Mouse (Mus musculus) ES-E14 (cell line): ENCODE measurements at regions not wholly inside any gene's neighbourhood (a gene's known extent, or its start where the extent isn't known, plus 50 kb on each side); places are given as distances from the start of the nearest gene placed in this dataset.

ENCODE experiments used
- DNase-seq: peaks from one replicate; pipeline ENCODE4 v3.0.0-alpha.2; 2013; ENCODE audit warnings: low read depth, low spot score
- H3K27ac ChIP-seq: 2 replicates; pipeline ENCODE4 v1.5.1; 2012; ENCODE audit warnings: low read depth, mild to moderate bottlenecking, low read length, moderate library complexity, mixed read lengths; ENCODE audit not compliant: poor library complexity, insufficient read depth, severe bottlenecking
- H3K36me3 ChIP-seq: 2 replicates; pipeline ENCODE4 v1.6.1; 2012; ENCODE audit warnings: mild to moderate bottlenecking, low read length, moderate library complexity, mixed read lengths; ENCODE audit not compliant: control insufficient read depth, poor library complexity, insufficient read depth, severe bottlenecking
- H3K4me1 ChIP-seq, 2 experiments: fragments of 150-350 bp in 1 of 2; sonication (generic) in 1 of 2; 2 replicates each; pipeline ENCODE4 v1.6.1; 2012; ENCODE audit warnings: low read length in 2 of 2, mild to moderate bottlenecking in 1 of 2, mixed read lengths in 1 of 2; ENCODE audit not compliant: control insufficient read depth in 2 of 2, insufficient read depth in 2 of 2, poor library complexity in 1 of 2
- H3K4me3 ChIP-seq, 2 experiments: fragments of 150-350 bp in 1 of 2; sonication (generic) in 1 of 2; 2 replicates each; pipeline ENCODE4 v1.5.1; 2012; ENCODE audit warnings: low read length in 2 of 2, low read depth in 1 of 2, mild to moderate bottlenecking in 1 of 2, mixed read lengths in 1 of 2; ENCODE audit not compliant: insufficient read depth in 1 of 2, poor library complexity in 1 of 2, severe bottlenecking in 1 of 2
- H3K9ac ChIP-seq: 2 replicates; pipeline ENCODE4 v1.6.1; 2012; ENCODE audit warnings: low read depth, mild to moderate bottlenecking, low read length, mixed read lengths; ENCODE audit not compliant: poor library complexity, insufficient read depth, severe bottlenecking
- H3K9me3 ChIP-seq: fragments of 150-350 bp; sonication (generic); 2 replicates; pipeline ENCODE4 v1.6.1; 2012; ENCODE audit warnings: low read depth, mild to moderate bottlenecking, low read length; ENCODE audit not compliant: control insufficient read depth, insufficient read depth
- CHD2 ChIP-seq: IDR thresholded peaks from 2 replicates; pipeline ENCODE4 v1.6.1; 2014; ENCODE audit warnings: mild to moderate bottlenecking, low read depth, low read length, inconsistent platforms
- HCFC1 ChIP-seq: IDR thresholded peaks from 2 replicates; pipeline ENCODE4 v1.6.1; 2012; ENCODE audit warnings: low read length, inconsistent platforms, borderline replicate concordance; ENCODE audit not compliant: insufficient read depth
- MAFK ChIP-seq: IDR thresholded peaks from 2 replicates; pipeline ENCODE4 v1.6.1; 2014; ENCODE audit warnings: mild to moderate bottlenecking, low read depth, low read length, inconsistent platforms; ENCODE audit not compliant: insufficient read depth
- ZC3H11A ChIP-seq: IDR thresholded peaks from 2 replicates; pipeline ENCODE4 v1.6.1; 2012; ENCODE audit warnings: low read depth, mild to moderate bottlenecking, inconsistent platforms, low read length, borderline replicate concordance
- ZNF384 ChIP-seq: IDR thresholded peaks from 2 replicates; pipeline ENCODE4 v1.6.1; 2012; ENCODE audit warnings: low read depth, low read length, inconsistent platforms
- in situ Hi-C, 2 experiments: fragments of 600-800 bp; cut with MboI; formaldehyde crosslinking; loops; one replicate each; pipeline ENCODE4 v1.15.1; 2025; ENCODE audit warnings: low sequenced_read_pairs in 2 of 2, inconsistent platforms in 1 of 2; ENCODE audit not compliant: unreplicated experiment in 2 of 2

GRCm38 (mm10) chr14:68877171-68877570, 416.9 kb downstream of the Synb start:
- DNase-seq = no peak
- Histone ChIP-seq H3K9me3 (no peaks in the 10 kb centered on the region), H3K27ac (no peak overlapping the region), H3K36me3 (no peaks in the 10 kb centered on the region), H3K9ac (no peak overlapping the region), H3K4me3 (no peak overlapping the region), H3K4me1 (no peaks in the 10 kb centered on the region)
- no peak for TF ChIP-seq HCFC1
- no peak for TF ChIP-seq MAFK
- no peak for TF ChIP-seq CHD2
- no peak for TF ChIP-seq ZNF384
- no peak for TF ChIP-seq ZC3H11A
- in situ Hi-C loops = no loop called here

GRCm38 (mm10) chr14:68861071-68861470, 433.0 kb downstream of the Synb start:
- H3K27ac ChIP-seq = no peak overlapping the region
- no peak overlapping the region for H3K4me3 ChIP-seq
- H3K36me3 ChIP-seq = no peaks in the 10 kb centered on the region
- in situ Hi-C loops = no loop called here
- H3K4me1 ChIP-seq = no peaks in the 10 kb centered on the region
- no peak overlapping the region for H3K9ac ChIP-seq
- H3K9me3 ChIP-seq = no peaks in the 10 kb centered on the region
- TF ChIP-seq ZNF384 = no peak
- no peak for TF ChIP-seq MAFK
- TF ChIP-seq ZC3H11A = no peak
- TF ChIP-seq CHD2 = no peak
- TF ChIP-seq HCFC1 = no peak
- DNase-seq = no peak

GRCm38 (mm10) chr14:68857948-68858347, 436.2 kb downstream of the Synb start:
- no peak overlapping the region for H3K27ac ChIP-seq
- H3K9ac ChIP-seq = no peak overlapping the region
- no peaks in the 10 kb centered on the region for H3K36me3 ChIP-seq
- in situ Hi-C loops = no loop called here
- no peaks in the 10 kb centered on the region for H3K9me3 ChIP-seq
- no peaks in the 10 kb centered on the region for H3K4me1 ChIP-seq
- DNase-seq = no peak
- TF ChIP-seq ZC3H11A (no peak), MAFK (no peak), CHD2 (no peak), ZNF384 (no peak), HCFC1 (no peak)
- H3K4me3 ChIP-seq = no peak overlapping the region

GRCm38 (mm10) chr14:68848506-68848905, 445.6 kb downstream of the Synb start:
- no peak for TF ChIP-seq MAFK
- no peak for TF ChIP-seq ZNF384
- TF ChIP-seq CHD2 = no peak
- TF ChIP-seq ZC3H11A = no peak
- no peak for TF ChIP-seq HCFC1
- DNase-seq = no peak
- H3K4me1 ChIP-seq = no peaks in the 10 kb centered on the region
- no peak overlapping the region for H3K4me3 ChIP-seq
- no peaks in the 10 kb centered on the region for H3K9me3 ChIP-seq
- no peak overlapping the region for H3K9ac ChIP-seq
- in situ Hi-C loops = no loop called here
- H3K27ac ChIP-seq = no peak overlapping the region
- H3K36me3 ChIP-seq = no peaks in the 10 kb centered on the region

GRCm38 (mm10) chr14:68847609-68848008, 446.5 kb downstream of the Synb start:
- Histone ChIP-seq H3K9ac (no peak overlapping the region), H3K27ac (no peak overlapping the region), H3K9me3 (no peaks in the 10 kb centered on the region), H3K36me3 (no peaks in the 10 kb centered on the region), H3K4me1 (no peaks in the 10 kb centered on the region), H3K4me3 (no peak overlapping the region)
- TF ChIP-seq CHD2 (no peak), HCFC1 (no peak), ZNF384 (no peak), ZC3H11A (no peak), MAFK (no peak)
- in situ Hi-C loops = no loop called here
- no peak for DNase-seq
